Mouse (Mus musculus) CH12.LX (cell line): ENCODE results near the gene Tnfrsf4. TPM values are rescaled to one million over a fixed set of nuclear protein-coding genes. Genes with fewer than 3 reads are reported as not detected.

Experiments used
- DNase-seq: peaks from one replicate; pipeline ENCODE4 v3.0.0-alpha.2; 2013; ENCODE audit errors: extremely low read depth
- H3K27ac ChIP-seq: 2 replicates; pipeline ENCODE4 v1.5.1; 2012; ENCODE audit warnings: low read depth, mild to moderate bottlenecking, control low read depth, moderate library complexity; ENCODE audit not compliant: insufficient read depth
- H3K27me3 ChIP-seq: replicated peaks from 2 replicates; pipeline ENCODE3; 2012; ENCODE audit warnings: inconsistent platforms
- H3K36me3 ChIP-seq, 2 experiments: replicated peaks in 1 of 2; 2 replicates each; pipeline versions ENCODE3 to v1.6.1; 2012; ENCODE audit warnings: inconsistent platforms in 1 of 2, low read length in 1 of 2, mild to moderate bottlenecking in 1 of 2, mixed read lengths in 1 of 2, moderate library complexity in 1 of 2; ENCODE audit not compliant: control insufficient read depth in 1 of 2, insufficient read depth in 1 of 2
- H3K4me1 ChIP-seq, 2 experiments: 2 replicates each; pipeline ENCODE4 v1.6.1; 2012; ENCODE audit warnings: inconsistent platforms in 1 of 2, moderate library complexity in 1 of 2; ENCODE audit not compliant: insufficient read depth in 2 of 2, control insufficient read depth in 1 of 2
- H3K4me2 ChIP-seq: 2 replicates; pipeline ENCODE4 v1.6.1; 2012; ENCODE audit warnings: low read depth, mild to moderate bottlenecking, control low read depth; ENCODE audit not compliant: poor library complexity, insufficient read depth, severe bottlenecking
- H3K4me3 ChIP-seq, 3 experiments: fragments of 150-350 bp in 1 of 3; sonication (generic) in 1 of 3; replicated peaks in 1 of 3; 2 replicates each; pipeline versions ENCODE3 to v1.5.1; 2011 to 2012; ENCODE audit warnings: low read depth in 2 of 3, low read length in 2 of 3, mild to moderate bottlenecking in 2 of 3, moderate library complexity in 2 of 3, control low read depth in 1 of 3, improper control_type of control experiment in 1 of 3, inconsistent platforms in 1 of 3, mixed read lengths in 1 of 3; ENCODE audit not compliant: poor library complexity in 1 of 3
- H3K79me2 ChIP-seq: replicated peaks from 2 replicates; pipeline ENCODE4 v1.6.1; 2012; ENCODE audit warnings: mild to moderate bottlenecking, moderate library complexity; ENCODE audit not compliant: control insufficient read depth, poor library complexity, insufficient read depth, severe bottlenecking; ENCODE audit errors: extremely low read depth
- H3K9ac ChIP-seq: 2 replicates; pipeline ENCODE4 v1.6.1; 2012; ENCODE audit warnings: low read depth, mild to moderate bottlenecking, control low read depth, moderate library complexity; ENCODE audit not compliant: insufficient read depth
- H3K9me3 ChIP-seq: replicated peaks from 2 replicates; pipeline ENCODE3; 2012; ENCODE audit warnings: low read length, inconsistent platforms, mixed read lengths
- CHD1 ChIP-seq: IDR thresholded peaks from 2 replicates; pipeline ENCODE4 v1.6.1; 2012; ENCODE audit warnings: low read depth, low read length, improper control_type of control experiment, inconsistent platforms
- HCFC1 ChIP-seq: IDR thresholded peaks from 2 replicates; pipeline ENCODE4 v1.6.1; 2012; ENCODE audit warnings: low read depth, mild to moderate bottlenecking, inconsistent platforms, low read length, improper control_type of control experiment
- JUND ChIP-seq: conservative IDR thresholded peaks from 2 replicates; pipeline ENCODE4 v1.6.1; 2011; ENCODE audit warnings: low read depth, low read length, improper control_type of control experiment
- MAFK ChIP-seq: IDR thresholded peaks from 2 replicates; pipeline ENCODE4 v1.6.1; 2011; ENCODE audit warnings: low read length, improper control_type of control experiment; ENCODE audit not compliant: insufficient replicate concordance
- MAX ChIP-seq: IDR thresholded peaks from 2 replicates; pipeline ENCODE4 v1.6.1; 2011; ENCODE audit warnings: low read length, improper control_type of control experiment
- MAZ ChIP-seq: IDR thresholded peaks from 2 replicates; pipeline ENCODE4 v1.6.1; 2012; ENCODE audit warnings: low read depth, mild to moderate bottlenecking, inconsistent platforms, low read length, improper control_type of control experiment, moderate library complexity
- MXI1 ChIP-seq: IDR thresholded peaks from 2 replicates; pipeline ENCODE4 v1.6.1; 2011; ENCODE audit warnings: mild to moderate bottlenecking, low read depth, low read length, improper control_type of control experiment
- MYC ChIP-seq: IDR thresholded peaks from 2 replicates; pipeline ENCODE4 v1.6.1; 2011; ENCODE audit warnings: low read depth, mild to moderate bottlenecking, improper control_type of control experiment, low read length
- POLR2A ChIP-seq: IDR thresholded peaks from 2 replicates; pipeline ENCODE4 v1.6.1; 2011; ENCODE audit warnings: low read depth, mild to moderate bottlenecking, improper control_type of control experiment, low read length
- RCOR1 ChIP-seq: conservative IDR thresholded peaks from 2 replicates; pipeline ENCODE4 v1.6.1; 2012; ENCODE audit warnings: low read depth, mild to moderate bottlenecking, inconsistent platforms, low read length, improper control_type of control experiment
- TBP ChIP-seq: conservative IDR thresholded peaks from 2 replicates; pipeline ENCODE4 v1.6.1; 2011; ENCODE audit warnings: low read depth, low read length, improper control_type of control experiment
- TCF12 ChIP-seq: IDR thresholded peaks from 2 replicates; pipeline ENCODE4 v1.6.1; 2014; ENCODE audit warnings: low read depth, mild to moderate bottlenecking, inconsistent platforms, low read length, improper control_type of control experiment
- ZMIZ1 ChIP-seq: IDR thresholded peaks from 2 replicates; pipeline ENCODE4 v1.6.1; 2012; ENCODE audit warnings: low read depth, mild to moderate bottlenecking, inconsistent platforms, low read length, improper control_type of control experiment
- dilution Hi-C: fragments of 300-500 bp; cut with MboI; formaldehyde crosslinking; loops from 2 replicates; pipeline ENCODE4 v1.14.3; 2020; ENCODE audit warnings: low sequenced_read_pairs; ENCODE audit not compliant: extremely low pct_unique_long_range_greater_than_20kb, extremely low pct_ligation_motif_present
- in situ Hi-C: fragments of 300-500 bp; cut with MboI; formaldehyde crosslinking; loops from 3 replicates; pipeline ENCODE4 v1.14.3; 2019; ENCODE audit warnings: low sequenced_read_pairs, low pct_ligation_motif_present, low pct_unique_long_range_greater_than_20kb, mixed read lengths
- polyA plus RNA-seq: library from polyadenylated mRNA; unstranded; fragments of >175 nt; gene quantifications from 2 replicates; pipeline ENCODE4 v1.2.1, GENCODE M21; 2012; ENCODE audit warnings: low read depth; ENCODE audit not compliant: insufficient read length
- total RNA-seq, 2 experiments: library from RNA; depleted of rRNA; stranded (reverse); fragments of 300-350 nt in 1 of 2; fragments of >200 nt in 1 of 2; gene quantifications; 2 replicates each; pipeline ENCODE4 v1.2.3; 2012 to 2014

The Tnfrsf4 gene
- total and polyA plus RNA-seq, 3 experiments = 28.2 to 86.1 (median 81.1) TPM

- Histone ChIP-seq H3K79me2 (no peaks in the 10 kb centered on the region), H3K4me1 (peaks cover 15 to 60% of the 10 kb centered on the region in 2 experiments), H3K4me2 (no peak overlapping the region), H3K27ac (no peak overlapping the region), H3K27me3 (no peaks in the 10 kb centered on the region), H3K9me3 (no peaks in the 10 kb centered on the region), H3K36me3 (peaks cover 0 to 23% of the 10 kb centered on the region in 2 experiments), H3K9ac (no peak overlapping the region), H3K4me3 (no peak overlapping the region)
- in situ Hi-C loops (no loop called here), dilution Hi-C loops (no loop called here)
- DNase-seq = no peak
- no peak for TF ChIP-seq MAZ
- TF ChIP-seq MXI1 = no peak
- TF ChIP-seq RCOR1 = no peak
- no peak for TF ChIP-seq JUND
These were observed 50.9 kb downstream of the Tnfrsf4 start for GRCm38 (mm10) chr4:156064510-156064897.

DNA sequence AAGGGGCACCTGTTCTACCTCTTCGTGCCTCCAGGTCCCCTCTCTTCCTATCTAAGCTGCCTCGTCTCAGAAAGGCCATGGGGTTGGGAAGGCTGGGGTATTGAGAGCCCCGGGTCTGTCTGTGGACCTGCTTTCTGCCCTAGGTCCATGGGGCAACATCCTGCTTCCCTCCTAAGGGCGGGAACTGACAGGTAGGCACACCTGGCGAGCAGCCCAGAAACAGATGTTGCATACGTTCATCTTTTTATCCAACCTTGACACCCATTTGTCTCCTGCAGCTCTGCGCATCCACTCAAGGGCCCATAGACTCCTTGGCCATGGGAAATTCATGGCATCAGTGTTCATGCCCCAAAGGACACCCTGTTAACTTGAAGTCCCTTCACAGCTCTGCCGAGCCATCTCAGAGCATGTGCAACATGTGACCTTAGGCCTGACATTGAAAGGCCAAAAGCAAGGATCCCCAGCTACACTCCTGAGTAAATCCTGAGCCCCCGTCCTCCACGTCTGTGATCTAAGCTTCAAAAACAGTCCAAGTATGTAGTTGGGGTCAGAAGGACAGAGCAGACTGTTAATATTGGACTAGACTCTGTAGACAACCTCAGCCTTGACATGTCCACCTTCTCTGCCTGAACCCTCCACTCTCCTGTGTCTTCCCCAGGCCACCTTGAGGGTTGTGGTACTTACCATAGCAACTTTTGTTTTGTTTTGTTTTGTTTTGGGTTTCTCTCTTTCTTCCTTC lies 51.7 kb downstream of the Tnfrsf4 start:
- Histone ChIP-seq H3K9me3 (no peaks in the 10 kb centered on the region), H3K9ac (no peak overlapping the region), H3K79me2 (no peaks in the 10 kb centered on the region), H3K4me1 (peaks cover 17 to 60% of the 10 kb centered on the region in 2 experiments), H3K27ac (no peak overlapping the region), H3K4me2 (no peak overlapping the region), H3K4me3 (no peak overlapping the region), H3K36me3 (peaks cover 0 to 23% of the 10 kb centered on the region in 2 experiments), H3K27me3 (no peaks in the 10 kb centered on the region)
- in situ Hi-C loops (no loop called here), dilution Hi-C loops (no loop called here)
- no peak for DNase-seq
- TF ChIP-seq MXI1 (no peak), TCF12 (no peak), MYC (no peak), MAX (no peak), HCFC1 (no peak), TBP (no peak), MAFK (no peak), ZMIZ1 (no peak), POLR2A (no peak), MAZ (no peak), CHD1 (no peak)

Other genes with a start within 250 kb of the Tnfrsf4 start
Only the 20 nearest of the 28 such genes appear.
- 63.0 and 63.7 TPM in 2 replicates for gene Ccnl2, start 201.4 kb upstream of the Tnfrsf4 start, total RNA-seq (2012; rRNA removed)
- 67.7 and 79.7 TPM in 2 replicates for gene Ccnl2, start 201.4 kb upstream of the Tnfrsf4 start, total RNA-seq (2014; rRNA removed)
- gene Ccnl2, start 201.4 kb upstream of the Tnfrsf4 start, polyA plus RNA-seq = 59.6 and 64.8 TPM in 2 replicates
- gene Aurkaip1, start 182.6 kb upstream of the Tnfrsf4 start, total RNA-seq (2012; rRNA removed) = 142 and 149 TPM in 2 replicates
- 162 and 182 TPM in 2 replicates for gene Aurkaip1, start 182.6 kb upstream of the Tnfrsf4 start, total RNA-seq (2014; rRNA removed)
- 138 and 141 TPM in 2 replicates for gene Aurkaip1, start 182.6 kb upstream of the Tnfrsf4 start, polyA plus RNA-seq
- 17.2 and 24.0 TPM in 2 replicates for gene Mxra8, start 174.2 kb upstream of the Tnfrsf4 start, total RNA-seq (2012; rRNA removed)
- 8.8 and 10.8 TPM in 2 replicates for gene Mxra8, start 174.2 kb upstream of the Tnfrsf4 start, total RNA-seq (2014; rRNA removed)
- gene Mxra8, start 174.2 kb upstream of the Tnfrsf4 start, polyA plus RNA-seq = 10.8 and 12.4 TPM in 2 replicates
- gene Dvl1, start 166.4 kb upstream of the Tnfrsf4 start, total RNA-seq (2012; rRNA removed) = 52.1 and 55.1 TPM in 2 replicates
- gene Dvl1, start 166.4 kb upstream of the Tnfrsf4 start, total RNA-seq (2014; rRNA removed) = 25.8 and 28.5 TPM in 2 replicates
- gene Dvl1, start 166.4 kb upstream of the Tnfrsf4 start, polyA plus RNA-seq = 21.4 and 23.9 TPM in 2 replicates
- gene Tas1r3, start 150.5 kb upstream of the Tnfrsf4 start, total RNA-seq (2012; rRNA removed) = 0.63 and 0.89 TPM in 2 replicates
- 0.09 and 0.15 TPM in 2 replicates for gene Tas1r3, start 150.5 kb upstream of the Tnfrsf4 start, total RNA-seq (2014; rRNA removed)
- gene Tas1r3, start 150.5 kb upstream of the Tnfrsf4 start, polyA plus RNA-seq = 0.34 and 0.47 TPM in 2 replicates
- 12.1 and 16.2 TPM in 2 replicates for gene Cptp, start 144.4 kb upstream of the Tnfrsf4 start, total RNA-seq (2012; rRNA removed)
- 8.0 and 9.0 TPM in 2 replicates for gene Cptp, start 144.4 kb upstream of the Tnfrsf4 start, total RNA-seq (2014; rRNA removed)
- 15.5 and 16.5 TPM in 2 replicates for gene Cptp, start 144.4 kb upstream of the Tnfrsf4 start, polyA plus RNA-seq
- 97.6 and 103 TPM in 2 replicates for gene Ints11, start 144.3 kb upstream of the Tnfrsf4 start, total RNA-seq (2012; rRNA removed)
- 83.9 and 88.9 TPM in 2 replicates for gene Ints11, start 144.3 kb upstream of the Tnfrsf4 start, total RNA-seq (2014; rRNA removed)
- 72.5 and 77.1 TPM in 2 replicates for gene Ints11, start 144.3 kb upstream of the Tnfrsf4 start, polyA plus RNA-seq
- gene Pusl1, start 122.1 kb upstream of the Tnfrsf4 start, total RNA-seq (2012; rRNA removed) = 45.7 and 61.4 TPM in 2 replicates
- 32.1 and 38.0 TPM in 2 replicates for gene Pusl1, start 122.1 kb upstream of the Tnfrsf4 start, total RNA-seq (2014; rRNA removed)
- gene Pusl1, start 122.1 kb upstream of the Tnfrsf4 start, polyA plus RNA-seq = 29.5 and 37.5 TPM in 2 replicates
- 10.7 and 13.1 TPM in 2 replicates for gene Acap3, start 122.0 kb upstream of the Tnfrsf4 start, total RNA-seq (2012; rRNA removed)
- gene Acap3, start 122.0 kb upstream of the Tnfrsf4 start, total RNA-seq (2014; rRNA removed) = 4.2 and 4.3 TPM in 2 replicates
- gene Acap3, start 122.0 kb upstream of the Tnfrsf4 start, polyA plus RNA-seq = 10.5 and 13.4 TPM in 2 replicates
- 73.5 and 112 TPM in 2 replicates for gene Ube2j2, start 70.0 kb upstream of the Tnfrsf4 start, total RNA-seq (2012; rRNA removed)
- 137 and 145 TPM in 2 replicates for gene Ube2j2, start 70.0 kb upstream of the Tnfrsf4 start, total RNA-seq (2014; rRNA removed)
- gene Ube2j2, start 70.0 kb upstream of the Tnfrsf4 start, polyA plus RNA-seq = 144 and 150 TPM in 2 replicates
- gene C1qtnf12, start 51.5 kb upstream of the Tnfrsf4 start, total RNA-seq (2012; rRNA removed) = 21.0 and 21.1 TPM in 2 replicates
- 24.5 and 25.3 TPM in 2 replicates for gene C1qtnf12, start 51.5 kb upstream of the Tnfrsf4 start, total RNA-seq (2014; rRNA removed)
- gene C1qtnf12, start 51.5 kb upstream of the Tnfrsf4 start, polyA plus RNA-seq = 25.0 and 27.6 TPM in 2 replicates
- 10.1 and 11.3 TPM in 2 replicates for gene B3galt6, start 21.2 kb upstream of the Tnfrsf4 start, total RNA-seq (2012; rRNA removed)
- gene B3galt6, start 21.2 kb upstream of the Tnfrsf4 start, total RNA-seq (2014; rRNA removed) = 8.6 and 9.9 TPM in 2 replicates
- gene B3galt6, start 21.2 kb upstream of the Tnfrsf4 start, polyA plus RNA-seq = 3.1 and 3.4 TPM in 2 replicates
- gene Sdf4, start 21.0 kb upstream of the Tnfrsf4 start, total RNA-seq (2012; rRNA removed) = 193 and 211 TPM in 2 replicates
- 210 and 227 TPM in 2 replicates for gene Sdf4, start 21.0 kb upstream of the Tnfrsf4 start, total RNA-seq (2014; rRNA removed)
- 167 and 193 TPM in 2 replicates for gene Sdf4, start 21.0 kb upstream of the Tnfrsf4 start, polyA plus RNA-seq
- 52.1 and 76.1 TPM in 2 replicates for gene Tnfrsf18, start 12.3 kb downstream of the Tnfrsf4 start, total RNA-seq (2012; rRNA removed)
- gene Tnfrsf18, start 12.3 kb downstream of the Tnfrsf4 start, total RNA-seq (2014; rRNA removed) = 48.8 and 50.7 TPM in 2 replicates
- 38.8 and 48.4 TPM in 2 replicates for gene Tnfrsf18, start 12.3 kb downstream of the Tnfrsf4 start, polyA plus RNA-seq
- gene Ttll10, start 45.6 kb downstream of the Tnfrsf4 start, total RNA-seq (2012; rRNA removed) = 0.04 TPM in 1 of 2 replicates, not detected in the other
- not detected in 2 replicates for gene Ttll10, start 45.6 kb downstream of the Tnfrsf4 start, total RNA-seq (2014; rRNA removed)
- not detected in 2 replicates for gene Ttll10, start 45.6 kb downstream of the Tnfrsf4 start, polyA plus RNA-seq
- 34.3 and 37.7 TPM in 2 replicates for gene 9430015G10Rik, start 96.1 kb downstream of the Tnfrsf4 start, total RNA-seq (2012; rRNA removed)
- gene 9430015G10Rik, start 96.1 kb downstream of the Tnfrsf4 start, total RNA-seq (2014; rRNA removed) = 29.8 and 31.1 TPM in 2 replicates
- gene 9430015G10Rik, start 96.1 kb downstream of the Tnfrsf4 start, polyA plus RNA-seq = 29.8 and 33.2 TPM in 2 replicates
- gene Rnf223, start 116.7 kb downstream of the Tnfrsf4 start, total RNA-seq (2012; rRNA removed) = 0.21 and 0.29 TPM in 2 replicates
- gene Rnf223, start 116.7 kb downstream of the Tnfrsf4 start, total RNA-seq (2014; rRNA removed) = 0.07 and 0.18 TPM in 2 replicates
- gene Rnf223, start 116.7 kb downstream of the Tnfrsf4 start, polyA plus RNA-seq = 0.55 and 0.80 TPM in 2 replicates
- 5.0 and 10.6 TPM in 2 replicates for gene Agrn, start 183.6 kb downstream of the Tnfrsf4 start, total RNA-seq (2012; rRNA removed)
- gene Agrn, start 183.6 kb downstream of the Tnfrsf4 start, total RNA-seq (2014; rRNA removed) = 1.6 and 1.7 TPM in 2 replicates
- gene Agrn, start 183.6 kb downstream of the Tnfrsf4 start, polyA plus RNA-seq = 3.1 and 3.4 TPM in 2 replicates
- gene Isg15, start 187.0 kb downstream of the Tnfrsf4 start, total RNA-seq (2012; rRNA removed) = 4.5 and 6.8 TPM in 2 replicates
- 4.8 TPM in 2 replicates for gene Isg15, start 187.0 kb downstream of the Tnfrsf4 start, total RNA-seq (2014; rRNA removed)
- 6.0 and 10.4 TPM in 2 replicates for gene Isg15, start 187.0 kb downstream of the Tnfrsf4 start, polyA plus RNA-seq
- 0.80 and 1.6 TPM in 2 replicates for gene AW011738, start 189.5 kb downstream of the Tnfrsf4 start, total RNA-seq (2012; rRNA removed)
- gene AW011738, start 189.5 kb downstream of the Tnfrsf4 start, total RNA-seq (2014; rRNA removed) = 0.15 TPM in 1 of 2 replicates, not detected in the other
- 0.14 and 0.20 TPM in 2 replicates for gene AW011738, start 189.5 kb downstream of the Tnfrsf4 start, polyA plus RNA-seq